Mouse (Mus musculus) liver, embryonic 11.5 days (tissue): ENCODE data around the gene Gm14226. TPM values are rescaled to one million over a fixed set of nuclear protein-coding genes. Genes with fewer than 3 reads are reported as not detected.

Experiments used
- ATAC-seq: fragments of 200-750 bp; cut with Nextera tagmentation; replicated peaks from 2 replicates; pipeline ENCODE4 v1.8.0; 2017; ENCODE audit warnings: moderate number of reproducible peaks, mild to moderate bottlenecking, moderate TSS enrichment, moderate library complexity; ENCODE audit not compliant: low FRiP score
- DNase-seq: peaks from one replicate; pipeline ENCODE4 v3.0.0-alpha.2; 2017; ENCODE audit warnings: low spot score
- H3K27ac ChIP-seq: fragments of 300-500 bp; sonication (generic); 2 replicates; pipeline ENCODE4 v1.5.1; 2014; ENCODE audit warnings: mild to moderate bottlenecking, low read depth, low read length, control low read depth
- H3K27me3 ChIP-seq: fragments of 300-500 bp; sonication (generic); replicated peaks from 2 replicates; pipeline ENCODE4 v1.6.1; 2014; ENCODE audit warnings: low read length, mixed read lengths; ENCODE audit not compliant: control insufficient read depth, insufficient read depth
- H3K36me3 ChIP-seq: fragments of 300-500 bp; sonication (generic); 2 replicates; pipeline ENCODE4 v1.6.1; 2014; ENCODE audit warnings: mild to moderate bottlenecking, low read length, moderate library complexity, mixed read lengths; ENCODE audit not compliant: control insufficient read depth, insufficient read depth
- H3K4me1 ChIP-seq: fragments of 300-500 bp; sonication (generic); replicated peaks from 2 replicates; pipeline ENCODE4 v1.6.1; 2014; ENCODE audit warnings: low read length, mixed read lengths; ENCODE audit not compliant: control insufficient read depth, insufficient read depth
- H3K4me2 ChIP-seq: fragments of 300-500 bp; sonication (generic); 2 replicates; pipeline ENCODE4 v1.6.1; 2014; ENCODE audit warnings: mild to moderate bottlenecking, control low read depth, moderate library complexity
- H3K4me3 ChIP-seq: fragments of 300-500 bp; sonication (generic); 2 replicates; pipeline ENCODE4 v1.5.1; 2014; ENCODE audit warnings: low read depth, low read length, control low read depth
- H3K9ac ChIP-seq: fragments of 300-500 bp; sonication (generic); 2 replicates; pipeline ENCODE4 v1.6.1; 2014; ENCODE audit warnings: low read depth, low read length, control low read depth
- H3K9me3 ChIP-seq: fragments of 300-500 bp; sonication (generic); 2 replicates; pipeline ENCODE4 v1.6.1; 2016; ENCODE audit warnings: low read length, inconsistent platforms, mixed read lengths; ENCODE audit not compliant: control insufficient read depth
- WGBS: fragments of 180-500 bp; shearing (Covaris S2); extraction: QIAGEN DNeasy Blood & Tissue Kit; methylation state at CpG from one replicate; pipeline ENCODE4 v1.1.7; 2014; 5-methylcytosine and 5-hydroxymethylcytosine counted together
- polyA plus RNA-seq: library from polyadenylated mRNA; unstranded; fragments of >200 nt; fragmentation: Nextera tagmentation; extraction: Ambion mirVana; gene quantifications from 2 replicates; pipeline ENCODE4 v1.2.1, GENCODE M21; 2014

Gene Gm14226
- polyA plus RNA-seq, 1 experiment from 2014 or later: 3.1 TPM

DNA sequence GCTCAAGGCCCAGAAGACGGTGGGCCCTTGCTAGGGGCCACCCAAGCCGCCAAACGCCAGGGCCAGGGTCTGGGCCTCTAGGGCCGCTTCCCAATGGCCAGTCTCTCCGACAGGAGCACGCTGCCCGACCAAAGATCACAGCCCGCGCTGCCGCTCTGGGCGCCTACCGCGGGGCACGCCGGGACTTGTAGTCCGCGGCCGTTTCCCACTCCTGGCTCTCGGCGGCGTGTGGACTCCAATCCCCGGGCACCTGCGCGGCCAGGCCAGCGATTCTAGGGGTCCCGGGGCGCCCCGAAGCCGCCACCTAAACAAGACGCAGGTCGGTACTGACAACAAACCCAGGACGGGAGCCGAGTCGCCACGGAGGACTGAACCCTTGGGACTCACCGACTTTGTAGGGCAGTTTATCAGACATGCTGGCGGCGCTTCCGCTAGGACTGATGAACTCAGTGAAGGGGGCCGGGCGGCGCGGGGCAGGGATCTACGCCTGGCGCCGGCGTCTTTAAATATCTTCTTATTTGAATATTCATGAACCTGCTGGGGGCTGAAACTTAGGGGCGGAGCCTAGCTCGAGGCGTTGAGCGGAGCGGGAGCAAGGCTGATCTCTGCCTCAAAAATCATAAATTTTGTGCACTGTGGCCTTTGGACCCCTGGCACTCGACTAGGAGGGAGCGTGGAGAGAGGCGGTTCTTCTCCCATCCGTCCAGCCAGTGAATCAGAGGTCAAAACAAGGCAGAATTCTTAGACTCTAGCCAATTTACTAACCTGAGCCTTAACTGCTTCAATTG is 56.1 kb downstream of the Gm14226 start, which contains the start of gene Ahcy:
TSS of gene Ahcy (minus strand) at position 520 of the 788 bp plus-strand sequence.
- no peaks in the 10 kb centered on the region for H3K27me3 ChIP-seq
- H3K4me1 ChIP-seq: peaks cover 23% of the 10 kb centered on the region
- H3K27ac ChIP-seq: peak within 1 kb of the TSS; percentile 82
- DNase-seq: peak; percentile 96
- under 1% methylated on average over 56 of the region's 56 CpGs for WGBS
- H3K9me3 ChIP-seq: no peaks in the 10 kb centered on the region
- ATAC-seq: peak; percentile 92
- H3K9ac ChIP-seq: peak within 1 kb of the TSS; percentile 94
- H3K4me3 ChIP-seq: peak within 1 kb of the TSS; percentile 80
- H3K4me2 ChIP-seq: peak within 1 kb of the TSS; percentile 67
- H3K36me3 ChIP-seq: peaks cover 3% of the 10 kb centered on the region; the same call in 1 of the 2 replicates

DNA sequence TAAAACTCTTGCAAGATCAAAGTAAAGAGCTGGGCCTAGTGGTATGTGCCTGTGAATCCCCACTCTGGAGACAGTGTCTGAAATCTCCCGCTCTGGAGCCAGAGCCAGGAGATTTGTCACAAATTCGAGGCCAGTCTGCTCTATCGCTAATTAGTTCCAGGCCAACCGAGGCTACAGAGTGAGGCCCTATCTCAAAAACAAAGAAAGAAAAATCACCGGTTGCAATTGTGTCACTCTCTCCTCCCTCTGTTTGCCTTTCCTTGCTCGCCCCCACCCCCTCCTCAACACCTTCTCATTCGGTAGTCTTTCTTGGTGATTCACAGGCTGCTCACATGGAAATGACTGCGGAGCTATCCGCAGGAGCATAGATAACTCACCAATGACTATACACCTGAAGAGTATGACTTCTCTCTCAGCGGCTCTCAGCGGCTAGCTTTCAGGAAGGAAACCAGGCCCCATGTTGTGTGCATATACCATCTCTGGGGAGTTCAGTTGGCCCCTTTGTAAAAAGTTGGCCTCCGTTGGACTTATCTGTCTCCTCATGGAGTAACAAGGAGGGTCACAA is 56.8 kb downstream of the Gm14226 start:
- H3K27me3 ChIP-seq: no peaks in the 10 kb centered on the region
- WGBS: 16% methylated on average over 12 of the region's 12 CpGs
- peak overlapping the region; percentile 80 for H3K4me3 ChIP-seq
- H3K27ac ChIP-seq: peak overlapping the region; percentile 60
- DNase-seq (peak; percentile 47), ATAC-seq (peak; percentile 21)
- no peaks in the 10 kb centered on the region for H3K9me3 ChIP-seq
- peak overlapping the region; percentile 67 for H3K4me2 ChIP-seq
- peaks cover 23% of the 10 kb centered on the region for H3K4me1 ChIP-seq
- no peaks in the 10 kb centered on the region for H3K36me3 ChIP-seq
- peak overlapping the region; percentile 94 for H3K9ac ChIP-seq

DNA sequence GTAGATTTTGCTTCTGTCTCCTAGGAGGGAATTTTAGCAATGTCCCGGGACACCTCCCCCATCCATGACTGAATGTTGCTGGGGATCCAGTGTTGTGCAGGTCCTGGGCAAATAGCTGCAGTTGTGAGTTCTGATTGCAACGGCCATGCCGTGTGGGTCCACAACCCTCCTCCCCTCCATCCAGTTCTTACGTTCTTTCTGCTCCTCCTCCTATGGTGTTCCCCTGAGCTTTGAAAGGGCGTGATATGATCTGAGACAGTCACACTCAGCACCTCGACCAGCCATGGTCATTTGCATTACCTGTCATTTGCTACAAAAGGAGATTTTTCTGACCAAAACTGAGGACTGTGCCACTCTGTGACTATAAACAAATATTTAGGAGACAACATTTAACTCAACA is 57.6 kb downstream of the Gm14226 start:
- no peak overlapping the region for H3K27ac ChIP-seq
- 73% methylated on average over 6 of the region's 6 CpGs for WGBS
- no peak overlapping the region for H3K9ac ChIP-seq
- H3K36me3 ChIP-seq: no peaks in the 10 kb centered on the region
- H3K4me2 ChIP-seq: no peak overlapping the region
- ATAC-seq (no peak), DNase-seq (no peak)
- peaks cover 21% of the 10 kb centered on the region for H3K4me1 ChIP-seq
- H3K4me3 ChIP-seq: no peak overlapping the region
- no peaks in the 10 kb centered on the region for H3K27me3 ChIP-seq
- no peaks in the 10 kb centered on the region for H3K9me3 ChIP-seq

Other genes with a start within 250 kb of the Gm14226 start
- not detected in 2 replicates for gene Gm14214, start 248.2 kb upstream of the Gm14226 start, polyA plus RNA-seq
- gene Raly, start 227.2 kb upstream of the Gm14226 start, polyA plus RNA-seq: 59.5 and 66.2 TPM in 2 replicates
- 0.62 TPM in 1 of 2 replicates, not detected in the other for gene a, start 226.9 kb upstream of the Gm14226 start, polyA plus RNA-seq
- 174 and 183 TPM in 2 replicates for gene Eif2s2, start 125.3 kb upstream of the Gm14226 start, polyA plus RNA-seq
- gene Ahcy, start 56.2 kb downstream of the Gm14226 start, polyA plus RNA-seq: 107 and 114 TPM in 2 replicates
- 38.7 and 39.7 TPM in 2 replicates for gene Itch, start 115.2 kb downstream of the Gm14226 start, polyA plus RNA-seq
- 272 and 289 TPM in 2 replicates for gene Dynlrb1, start 218.3 kb downstream of the Gm14226 start, polyA plus RNA-seq